Mouse (Mus musculus) small intestine, adult 2 months (tissue): ENCODE results near the gene Ank. TPM values are rescaled to one million over a fixed set of nuclear protein-coding genes. Genes with fewer than 3 reads are reported as not detected.
"Not testable (repeated sequence)": the region's sequence is repeated elsewhere in the genome, so short reads cannot be mapped to it uniquely, and the experiment has no call there.

ENCODE experiments used
- H3K27ac ChIP-seq: fragments of 200-500 bp; 2 replicates; pipeline ENCODE4 v1.5.1; 2012; ENCODE audit warnings: low read depth, low read length, control low read depth, inconsistent platforms; ENCODE audit not compliant: insufficient read depth
- H3K27me3 ChIP-seq: fragments of 200-500 bp; 2 replicates; pipeline ENCODE4 v1.6.1; 2012; ENCODE audit warnings: mild to moderate bottlenecking, moderate library complexity, low read length, inconsistent platforms; ENCODE audit not compliant: control insufficient read depth, insufficient read depth
- H3K36me3 ChIP-seq: fragments of 200-500 bp; 2 replicates; pipeline ENCODE4 v1.6.1; 2012; ENCODE audit warnings: mild to moderate bottlenecking, low read length, control low read depth, inconsistent platforms; ENCODE audit not compliant: control insufficient read depth, insufficient read depth
- H3K4me1 ChIP-seq: fragments of 200-500 bp; 2 replicates; pipeline ENCODE4 v1.6.1; 2012; ENCODE audit warnings: low read length, inconsistent platforms, mixed read lengths; ENCODE audit not compliant: control insufficient read depth, insufficient read depth, insufficient read length
- H3K4me3 ChIP-seq: fragments of 200-500 bp; 2 replicates; pipeline ENCODE4 v1.5.1; 2012; ENCODE audit warnings: low read depth, mild to moderate bottlenecking, control low read depth, inconsistent platforms, low read length, moderate library complexity
- CTCF ChIP-seq: fragments of 200-500 bp; IDR thresholded peaks from 2 replicates; pipeline ENCODE4 v1.5.1; 2012; ENCODE audit warnings: low read depth, mild to moderate bottlenecking, control low read depth, inconsistent platforms, low read length, moderate library complexity, mixed read lengths; ENCODE audit not compliant: insufficient replicate concordance, insufficient read length; ENCODE audit errors: extremely low read depth
- POLR2A ChIP-seq: fragments of 200-500 bp; IDR thresholded peaks from 2 replicates; pipeline ENCODE4 v1.6.1; 2012; ENCODE audit warnings: low read depth, mild to moderate bottlenecking, control low read depth, inconsistent platforms, low read length, moderate library complexity
- WGBS: fragments of 180-500 bp; shearing (Covaris S2); methylation state at CpG from one replicate; pipeline ENCODE4 v1.1.7; 2018; 5-methylcytosine and 5-hydroxymethylcytosine counted together
- polyA plus RNA-seq: library from polyadenylated mRNA; depleted of rRNA; stranded (reverse); fragments of >200 nt; gene quantifications from 2 replicates; pipeline ENCODE4 v1.2.3, GENCODE M21; 2012

Gene Ank
- polyA plus RNA-seq, 1 experiment: 29.3 TPM

- TF ChIP-seq CTCF (no peak), POLR2A (no peak)
- 57% methylated on average over 4 of the region's 4 CpGs for WGBS
- no peak overlapping the region for H3K4me3 ChIP-seq
Observed at GRCm38 (mm10) chr15:27468822-27469488, 2.5 kb downstream of the Ank start.

GRCm38 (mm10) chr15:27470346-27470745, 3.9 kb downstream of the Ank start:
- H3K4me1 ChIP-seq, H3K27me3 ChIP-seq, H3K27ac ChIP-seq, H3K4me3 ChIP-seq, H3K36me3 ChIP-seq: not testable (repeated sequence)
- 65% methylated on average over 3 of the region's 3 CpGs for WGBS

More at GRCm38 (mm10) chr15:27468822-27469488, 2.5 kb downstream of the Ank start:
- no peaks in the 10 kb centered on the region for H3K36me3 ChIP-seq
- peaks cover 5% of the 10 kb centered on the region; the same call in 1 of the 2 replicates for H3K4me1 ChIP-seq
- no peaks in the 10 kb centered on the region for H3K27me3 ChIP-seq
- no peak overlapping the region for H3K27ac ChIP-seq

- no peaks in the 10 kb centered on the region for H3K36me3 ChIP-seq
- TF ChIP-seq CTCF: no peak
- no peak for TF ChIP-seq POLR2A
- 89% methylated on average over 9 of the region's 9 CpGs for WGBS
- H3K4me1 ChIP-seq: peaks cover 8% of the 10 kb centered on the region
- H3K27me3 ChIP-seq: no peaks in the 10 kb centered on the region
- H3K27ac ChIP-seq: no peak overlapping the region
- no peak overlapping the region for H3K4me3 ChIP-seq
Observed at GRCm38 (mm10) chr15:27472315-27472714, 5.8 kb downstream of the Ank start.

- no peak overlapping the region for H3K27ac ChIP-seq
- no peak overlapping the region for H3K4me3 ChIP-seq
- no peaks in the 10 kb centered on the region for H3K27me3 ChIP-seq
- WGBS: 90% methylated on average over 15 of the region's 15 CpGs
- peaks cover 8% of the 10 kb centered on the region; the same call in 1 of the 2 replicates for H3K4me1 ChIP-seq
- TF ChIP-seq CTCF: no peak
- no peak for TF ChIP-seq POLR2A
- no peaks in the 10 kb centered on the region for H3K36me3 ChIP-seq
Observed at GRCm38 (mm10) chr15:27475988-27476387, 9.5 kb downstream of the Ank start.

- Histone ChIP-seq H3K4me3 (no peak overlapping the region), H3K36me3 (no peaks in the 10 kb centered on the region), H3K27me3 (no peaks in the 10 kb centered on the region), H3K27ac (no peak overlapping the region), H3K4me1 (peaks cover 8% of the 10 kb centered on the region; the same call in 1 of the 2 replicates)
- 72% methylated on average over 12 of the region's 12 CpGs for whole genome bisulfite sequencing
- TF ChIP-seq POLR2A: no peak
- no peak for TF ChIP-seq CTCF
Observed at GRCm38 (mm10) chr15:27476671-27477070, 10.2 kb downstream of the Ank start.

GRCm38 (mm10) chr15:27477159-27477558, 10.7 kb downstream of the Ank start:
- no peak for TF ChIP-seq POLR2A
- TF ChIP-seq CTCF: no peak
- WGBS: 89% methylated on average over 9 of the region's 9 CpGs
- Histone ChIP-seq H3K27ac (no peak overlapping the region), H3K4me1 (peaks cover 11% of the 10 kb centered on the region; the same call in 1 of the 2 replicates), H3K36me3 (no peaks in the 10 kb centered on the region), H3K27me3 (no peaks in the 10 kb centered on the region), H3K4me3 (no peak overlapping the region)

GRCm38 (mm10) chr15:27477630-27478029, 11.2 kb downstream of the Ank start:
- Histone ChIP-seq H3K27me3 (no peaks in the 10 kb centered on the region), H3K4me3 (no peak overlapping the region), H3K4me1 (peaks cover 11% of the 10 kb centered on the region; the same call in 1 of the 2 replicates), H3K36me3 (no peaks in the 10 kb centered on the region), H3K27ac (no peak overlapping the region)
- WGBS: 31% methylated on average over 7 of the region's 7 CpGs
- no peak for TF ChIP-seq POLR2A
- TF ChIP-seq CTCF: no peak
